Mouse (Mus musculus) bone marrow macrophage, adult 2 months (primary cell): ENCODE measurements around the gene BC016579. TPM values are rescaled to one million over a fixed set of nuclear protein-coding genes. Genes with fewer than 3 reads are reported as not detected.

Source experiments
- H3K27ac ChIP-seq: 2 replicates; pipeline ENCODE4 v1.5.1; 2012; ENCODE audit warnings: low read depth, low read length; ENCODE audit not compliant: insufficient read depth
- H3K4me1 ChIP-seq: 2 replicates; pipeline ENCODE4 v1.6.1; 2012; ENCODE audit warnings: low read length; ENCODE audit not compliant: control insufficient read depth, insufficient read depth
- H3K4me3 ChIP-seq: 2 replicates; pipeline ENCODE4 v1.5.1; 2012; ENCODE audit warnings: mild to moderate bottlenecking, low read length, moderate library complexity; ENCODE audit not compliant: insufficient read depth
- CTCF ChIP-seq: IDR thresholded peaks from 2 replicates; pipeline ENCODE4 v1.5.1; 2012; ENCODE audit warnings: low read depth, mild to moderate bottlenecking, low read length, moderate library complexity
- POLR2A ChIP-seq: IDR thresholded peaks from 2 replicates; pipeline ENCODE4 v1.6.1; 2012; ENCODE audit warnings: mild to moderate bottlenecking, low read depth, low read length, borderline replicate concordance
- polyA plus RNA-seq: library from polyadenylated mRNA; stranded (reverse); fragments of >200 nt; gene quantifications from 2 replicates; pipeline ENCODE4 v1.2.4, GENCODE M21; 2012; ENCODE audit not compliant: missing spikeins, insufficient read depth, insufficient read length

The BC016579 gene
- polyA plus RNA-seq, 1 experiment = not detected

DNA sequence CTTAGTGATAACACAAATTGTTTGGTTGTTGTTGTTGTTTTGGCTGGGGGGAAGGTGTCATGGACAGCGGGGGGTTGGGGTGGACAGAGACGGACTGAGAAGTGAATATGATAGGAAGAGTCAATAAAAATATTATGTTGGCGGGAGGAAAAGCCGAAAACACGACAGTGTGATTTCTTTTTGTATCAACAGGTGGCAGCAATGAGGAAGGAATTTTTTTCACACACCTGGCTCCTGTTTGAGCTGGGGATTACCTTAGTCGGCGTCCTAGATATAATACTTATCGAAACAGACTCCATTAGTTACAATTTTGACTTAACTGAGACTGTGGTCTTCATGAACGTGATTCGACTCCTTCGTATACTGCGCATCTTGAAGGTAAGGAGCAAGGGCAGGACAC lies 74.0 kb downstream of the BC016579 start:
- H3K27ac ChIP-seq = no peak overlapping the region
- H3K4me1 ChIP-seq = no peaks in the 10 kb centered on the region
- no peak overlapping the region for H3K4me3 ChIP-seq
- TF ChIP-seq POLR2A (no peak), CTCF (no peak)

Other genes with a start within 250 kb of the BC016579 start
- 1.6 TPM in 1 of 2 replicates, not detected in the other for gene Cd200, start 245.0 kb downstream of the BC016579 start, polyA plus RNA-seq
- gene Gm609, start 161.1 kb downstream of the BC016579 start, polyA plus RNA-seq = not detected in 2 replicates
- gene Gm17783, start 122.0 kb downstream of the BC016579 start, polyA plus RNA-seq = not detected in 2 replicates
- not detected in 2 replicates for gene Slc9c1, start 118.8 kb downstream of the BC016579 start, polyA plus RNA-seq
- not detected in 2 replicates for gene Gcsam, start 43.7 kb downstream of the BC016579 start, polyA plus RNA-seq
- gene Tmprss7, start 39.6 kb upstream of the BC016579 start, polyA plus RNA-seq = not detected in 2 replicates
- 0.44 TPM in 1 of 2 replicates, not detected in the other for gene Tagln3, start 70.5 kb upstream of the BC016579 start, polyA plus RNA-seq
- gene Abhd10, start 88.9 kb upstream of the BC016579 start, polyA plus RNA-seq = 15.8 and 17.2 TPM in 2 replicates